Mouse (Mus musculus) spleen, adult 2 months (tissue): ENCODE results near the gene Mical3. TPM values are rescaled to one million over a fixed set of nuclear protein-coding genes. Genes with fewer than 3 reads are reported as not detected.

Experiments
- DNase-seq, 2 experiments: peaks; one replicate each; pipeline versions ENCODE4 v3.0.0 to v3.0.0-alpha.2; 2012 to 2021; ENCODE audit warnings: low spot score in 2 of 2, low read depth in 1 of 2
- H3K27ac ChIP-seq: fragments of 200-500 bp; 2 replicates; pipeline ENCODE4 v1.5.1; 2012; ENCODE audit warnings: low read length, inconsistent platforms; ENCODE audit not compliant: insufficient read depth
- H3K27me3 ChIP-seq: fragments of 200-500 bp; 2 replicates; pipeline ENCODE4 v1.6.1; 2012; ENCODE audit warnings: mild to moderate bottlenecking, moderate library complexity, low read length, inconsistent platforms; ENCODE audit not compliant: control insufficient read depth, insufficient read depth
- H3K36me3 ChIP-seq: fragments of 200-500 bp; 2 replicates; pipeline ENCODE4 v1.6.1; 2012; ENCODE audit warnings: mild to moderate bottlenecking, low read length, inconsistent platforms; ENCODE audit not compliant: control insufficient read depth, insufficient read depth
- H3K4me1 ChIP-seq: fragments of 200-500 bp; 2 replicates; pipeline ENCODE4 v1.6.1; 2011; ENCODE audit warnings: inconsistent platforms; ENCODE audit not compliant: control insufficient read depth, insufficient read depth, insufficient read length
- H3K4me3 ChIP-seq: fragments of 200-500 bp; 2 replicates; pipeline ENCODE4 v1.5.1; 2011; ENCODE audit warnings: mild to moderate bottlenecking, inconsistent platforms; ENCODE audit not compliant: insufficient read depth, insufficient read length; ENCODE audit errors: extremely low read depth
- CTCF ChIP-seq: fragments of 200-500 bp; IDR thresholded peaks from 2 replicates; pipeline ENCODE4 v1.5.1; 2011; ENCODE audit warnings: mild to moderate bottlenecking, inconsistent platforms; ENCODE audit not compliant: insufficient read depth, insufficient read length, insufficient replicate concordance; ENCODE audit errors: extremely low read depth
- POLR2A ChIP-seq: fragments of 200-500 bp; IDR thresholded peaks from 2 replicates; pipeline ENCODE4 v1.6.1; 2011; ENCODE audit warnings: low read depth, low read length, inconsistent platforms
- WGBS: fragments of 180-500 bp; shearing (Covaris S2); methylation state at CpG from one replicate; pipeline ENCODE4 v1.1.7; 2018; 5-methylcytosine and 5-hydroxymethylcytosine counted together
- polyA plus RNA-seq: library from polyadenylated mRNA; depleted of rRNA; stranded (reverse); fragments of >200 nt; gene quantifications from 2 replicates; pipeline ENCODE4 v1.2.3, GENCODE M21; 2012

Gene Mical3
- polyA plus RNA-seq, 1 experiment, result 11.2 TPM

DNA sequence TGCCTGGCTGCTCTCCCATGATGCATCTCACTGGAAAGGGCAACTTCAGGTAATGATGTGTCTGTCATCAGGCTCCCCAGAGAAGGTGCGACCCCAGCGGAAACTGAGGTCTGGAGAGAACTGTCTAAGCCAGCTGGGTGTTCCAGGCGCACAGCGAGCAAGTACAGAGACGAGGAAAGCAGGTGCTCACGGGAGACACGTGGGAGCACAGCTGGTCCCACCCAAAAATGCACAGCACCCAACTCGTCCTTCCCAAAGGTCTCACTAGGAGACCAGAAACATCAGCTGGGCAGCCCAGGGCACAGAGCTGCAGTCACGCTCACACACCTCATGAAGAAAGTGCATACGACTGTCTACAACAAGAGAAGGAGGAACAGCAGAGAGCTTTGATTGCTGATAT lies 43.7 kb downstream of the Mical3 start:
- Histone ChIP-seq H3K27ac (no peak overlapping the region), H3K4me1 (0 out of 2 replicates have a peak, but pooled peaks cover 3% of the 10 kb centered on the region), H3K4me3 (no peak overlapping the region), H3K36me3 (no peaks in the 10 kb centered on the region), H3K27me3 (no peaks in the 10 kb centered on the region)
- WGBS, result 84% methylated on average over 10 of the region's 10 CpGs
- no peak for DNase-seq
- TF ChIP-seq POLR2A, result no peak
- no peak for TF ChIP-seq CTCF

DNA sequence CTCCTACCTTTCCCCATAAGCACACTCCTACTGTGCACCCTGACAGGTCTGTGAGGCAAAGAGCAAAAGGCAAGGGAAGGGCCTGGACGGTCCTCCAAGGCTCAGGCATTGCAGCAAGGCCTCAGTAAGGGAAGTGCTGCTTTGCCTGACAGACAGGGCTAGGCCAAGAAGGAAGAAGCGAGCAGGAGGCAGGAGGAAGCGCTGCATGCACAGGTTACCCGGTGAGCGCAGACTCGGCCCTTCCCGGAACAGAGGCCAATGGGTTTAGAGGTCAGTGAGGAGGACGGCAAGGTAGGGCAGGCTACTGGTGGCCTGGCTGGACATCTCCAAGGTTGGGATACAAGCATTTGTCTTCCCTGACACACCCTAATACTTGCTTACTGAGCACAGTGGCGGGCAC lies 44.6 kb downstream of the Mical3 start:
- Histone ChIP-seq H3K27ac (no peak overlapping the region), H3K27me3 (no peaks in the 10 kb centered on the region), H3K4me3 (no peak overlapping the region), H3K36me3 (no peaks in the 10 kb centered on the region), H3K4me1 (0 out of 2 replicates have a peak, but pooled peaks cover 3% of the 10 kb centered on the region)
- 82% methylated on average over 9 of the region's 9 CpGs for WGBS
- no peak for DNase-seq
- no peak for TF ChIP-seq CTCF
- TF ChIP-seq POLR2A, result no peak

DNA sequence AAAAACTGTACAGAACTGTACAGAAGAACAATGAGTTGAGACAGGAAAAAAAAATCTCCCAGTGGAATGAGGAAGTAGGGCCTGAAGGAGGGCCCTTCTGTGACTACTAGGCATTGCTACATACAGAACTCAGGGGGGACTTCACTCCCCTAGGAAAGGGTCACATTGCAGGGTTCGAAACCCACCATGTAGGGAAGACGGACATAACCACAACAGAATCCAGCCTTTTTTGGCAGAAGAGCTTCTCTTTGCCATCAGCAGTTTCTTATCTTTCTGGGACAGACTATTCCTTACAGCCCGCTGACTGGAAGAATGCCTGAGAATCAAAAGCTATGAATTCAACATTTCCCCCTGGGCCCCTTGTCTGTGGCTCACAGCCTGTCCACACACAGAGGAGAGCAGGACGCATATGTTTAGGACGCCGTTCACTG lies 46.7 kb downstream of the Mical3 start:
- H3K36me3 ChIP-seq, result no peaks in the 10 kb centered on the region
- WGBS, result 71% methylated on average over 6 of the region's 6 CpGs
- no peak for TF ChIP-seq POLR2A
- TF ChIP-seq CTCF, result no peak
- no peak overlapping the region for H3K4me3 ChIP-seq
- no peak for DNase-seq
- H3K27ac ChIP-seq, result 0 out of 2 replicates have a peak overlapping the region, but pooled peaks have one; percentile 13
- H3K27me3 ChIP-seq, result no peaks in the 10 kb centered on the region
- 0 out of 2 replicates have a peak, but pooled peaks cover 3% of the 10 kb centered on the region for H3K4me1 ChIP-seq

DNA sequence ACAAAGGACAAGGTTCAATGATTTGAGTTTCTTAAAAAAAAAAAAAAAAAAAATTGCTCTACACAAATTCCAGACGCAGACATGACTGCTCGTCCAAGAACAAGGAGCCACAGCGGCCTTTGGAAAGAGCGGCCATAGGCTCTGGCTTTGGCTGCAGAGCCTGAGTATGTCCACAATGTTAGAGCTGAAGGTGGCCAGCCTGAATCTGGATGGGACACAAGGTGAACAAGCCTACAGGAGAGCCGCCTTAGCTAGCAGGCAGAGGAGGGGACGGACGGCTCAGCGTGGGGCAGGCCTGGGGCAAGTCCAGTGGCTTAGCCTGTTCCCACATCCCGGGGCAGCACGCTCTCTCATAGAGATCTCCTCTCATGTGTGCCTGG lies 48.7 kb downstream of the Mical3 start:
- no peaks in the 10 kb centered on the region for H3K36me3 ChIP-seq
- no peaks in the 10 kb centered on the region for H3K27me3 ChIP-seq
- no peak overlapping the region for H3K27ac ChIP-seq
- H3K4me3 ChIP-seq, result no peak overlapping the region
- TF ChIP-seq CTCF (no peak), POLR2A (no peak)
- DNase-seq, result no peak
- 96% methylated on average over 10 of the region's 10 CpGs for WGBS
- H3K4me1 ChIP-seq, result peaks cover 1% of the 10 kb centered on the region; the same call in 1 of the 2 replicates

DNA sequence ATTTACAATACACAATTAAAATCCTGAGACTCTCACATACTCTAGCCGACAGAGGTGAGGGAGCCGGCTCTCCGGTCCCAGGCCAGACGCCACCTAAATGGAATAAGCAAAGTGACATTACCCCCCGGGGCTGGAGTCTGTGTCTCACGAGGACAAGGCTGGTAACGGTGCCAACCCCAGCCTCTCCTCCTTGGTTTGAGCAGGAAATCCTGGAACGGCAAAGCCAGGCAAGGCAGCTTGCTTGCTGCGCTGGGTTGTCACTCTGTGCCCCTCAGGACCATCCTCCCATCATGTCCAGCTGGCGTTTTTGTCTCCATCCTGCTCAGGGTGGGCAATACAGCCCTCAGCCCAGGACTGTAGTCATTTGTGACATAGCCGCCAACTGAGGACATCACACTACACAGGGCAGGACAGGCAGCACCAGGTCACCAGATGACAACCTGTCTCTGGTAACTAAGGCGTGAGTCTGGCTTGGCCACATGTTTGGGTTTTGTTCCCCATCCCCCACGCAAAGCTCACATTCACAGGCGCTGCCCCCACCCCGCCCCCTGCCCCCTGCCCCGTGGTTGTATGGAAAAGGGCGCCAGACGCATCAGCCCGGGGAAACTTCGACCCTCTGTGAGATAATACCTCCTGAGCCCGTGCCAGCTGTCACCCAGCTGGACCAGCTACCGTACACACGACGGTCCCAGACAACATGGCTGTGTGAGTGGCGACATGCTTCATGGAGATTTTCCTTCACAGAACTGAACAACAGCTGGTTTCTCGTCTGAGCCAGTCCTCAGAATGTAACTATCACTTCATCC lies 49.3 kb downstream of the Mical3 start:
- H3K4me3 ChIP-seq, result no peak overlapping the region
- 90% methylated on average over 26 of the region's 26 CpGs for WGBS
- DNase-seq, result no peak
- H3K36me3 ChIP-seq, result no peaks in the 10 kb centered on the region
- no peak overlapping the region for H3K27ac ChIP-seq
- no peak for TF ChIP-seq POLR2A
- TF ChIP-seq CTCF, result no peak
- no peaks in the 10 kb centered on the region for H3K27me3 ChIP-seq
- no peaks in the 10 kb centered on the region; the same call in 1 of the 2 replicates for H3K4me1 ChIP-seq

DNA sequence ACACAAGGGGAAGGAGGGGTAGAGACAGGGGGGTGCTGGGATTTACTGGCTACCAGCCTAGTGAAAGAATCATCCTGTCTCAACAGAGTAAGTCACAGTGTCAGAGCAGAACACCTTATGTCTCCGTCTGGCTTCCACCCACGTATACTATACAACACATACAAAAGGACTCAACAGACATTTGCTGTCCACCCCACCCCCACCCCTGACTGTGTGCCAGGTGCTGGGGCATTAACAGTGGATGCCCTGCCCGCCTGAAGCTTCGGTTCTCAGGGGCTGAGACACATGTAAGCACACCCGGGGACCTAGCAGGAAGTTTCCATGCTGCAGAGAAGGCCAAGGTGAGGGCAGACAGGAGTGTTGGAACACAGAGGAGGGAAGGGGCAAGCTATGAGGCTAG lies 52.6 kb downstream of the Mical3 start:
- Histone ChIP-seq H3K27me3 (no peaks in the 10 kb centered on the region), H3K27ac (no peak overlapping the region), H3K4me1 (peaks cover 6% of the 10 kb centered on the region; the same call in 1 of the 2 replicates), H3K4me3 (no peak overlapping the region), H3K36me3 (no peaks in the 10 kb centered on the region)
- TF ChIP-seq CTCF, result no peak
- no peak for TF ChIP-seq POLR2A
- DNase-seq, result no peak
- WGBS, result 77% methylated on average over 5 of the region's 5 CpGs
